Mouse (Mus musculus): ENCODE measurements around the gene Scrn1. TPM values are rescaled to one million over a fixed set of nuclear protein-coding genes. Genes with fewer than 3 reads are reported as not detected.
A peak's percentile ranks its signal among the peaks of the same experiment; 100 is the strongest.

Scrn1 gene
- 1 to 10 TPM; 5.8 to 6.8 (median 6.4) TPM for total RNA-seq (2022)

- peak; percentile 47 for DNase-seq (ENCODE audit: low spot score)
These were observed at the start of gene Scrn1 for GRCm38 (mm10) chr6:54565665-54566545. TSS of gene Scrn1 (minus strand) at chr6:54566489.

- no peak for DNase-seq (ENCODE audit: low spot score)
These were observed 40.0 kb upstream of the Scrn1 start for GRCm38 (mm10) chr6:54606241-54606640.

GRCm38 (mm10) chr6:54604001-54604715 lies 37.9 kb upstream of the Scrn1 start:
- peak; percentile 54 for DNase-seq (ENCODE audit: low spot score)

GRCm38 (mm10) chr6:54602891-54603290 lies 36.6 kb upstream of the Scrn1 start:
- no peak for DNase-seq (ENCODE audit: low spot score)

GRCm38 (mm10) chr6:54600681-54601347 lies 34.5 kb upstream of the Scrn1 start:
- DNase-seq (ENCODE audit: low spot score): no peak

GRCm38 (mm10) chr6:54597711-54598110 lies 31.4 kb upstream of the Scrn1 start:
- DNase-seq (ENCODE audit: low spot score): no peak

GRCm38 (mm10) chr6:54597208-54597607 lies 30.9 kb upstream of the Scrn1 start, which contains the start of gene Fkbp14:
TSS of gene Fkbp14 (minus strand) at chr6:54597308.
- no peak for DNase-seq (ENCODE audit: low spot score)

GRCm38 (mm10) chr6:54595330-54595878 lies 29.1 kb upstream of the Scrn1 start:
- no peak for DNase-seq (ENCODE audit: low spot score)

GRCm38 (mm10) chr6:54594469-54595329 lies 28.4 kb upstream of the Scrn1 start, which contains the start of gene Plekha8:
TSS of gene Plekha8 (plus strand) at chr6:54595111.
- peak; percentile 90 for DNase-seq (ENCODE audit: low spot score)

GRCm38 (mm10) chr6:54593766-54594468 lies 27.6 kb upstream of the Scrn1 start:
- DNase-seq (ENCODE audit: low spot score): no peak

GRCm38 (mm10) chr6:54592938-54593535 lies 26.7 kb upstream of the Scrn1 start:
- DNase-seq (ENCODE audit: low spot score): peak; percentile 96

GRCm38 (mm10) chr6:54591778-54592177 lies 25.5 kb upstream of the Scrn1 start:
- peak; percentile 34 for DNase-seq (ENCODE audit: low spot score)

GRCm38 (mm10) chr6:54590691-54591090 lies 24.4 kb upstream of the Scrn1 start:
- DNase-seq (ENCODE audit: low spot score): no peak

- no peak for DNase-seq (ENCODE audit: low spot score)
These were observed 21.9 kb upstream of the Scrn1 start for GRCm38 (mm10) chr6:54588212-54588611.

GRCm38 (mm10) chr6:54587683-54588082 lies 21.4 kb upstream of the Scrn1 start:
- no peak for DNase-seq (ENCODE audit: low spot score)

GRCm38 (mm10) chr6:54586911-54587310 lies 20.6 kb upstream of the Scrn1 start:
- no peak for DNase-seq (ENCODE audit: low spot score)

GRCm38 (mm10) chr6:54586175-54586574 lies 19.9 kb upstream of the Scrn1 start:
- DNase-seq (ENCODE audit: low spot score): peak; percentile 62

GRCm38 (mm10) chr6:54573218-54573955 lies 7.1 kb upstream of the Scrn1 start:
- DNase-seq (ENCODE audit: low spot score): no peak

- DNase-seq (ENCODE audit: low spot score): no peak
These were observed 3.5 kb upstream of the Scrn1 start for GRCm38 (mm10) chr6:54569776-54570175.
